Mouse (Mus musculus): ENCODE data around the gene Fance. TPM values are rescaled to one million over a fixed set of nuclear protein-coding genes. Genes with fewer than 3 reads are reported as not detected.

Gene Fance
- total and polyA plus RNA-seq, 2 experiments from 2014 or later: 13.8 to 14.1 TPM

- H3K27me3 ChIP-seq (ENCODE audit: control insufficient read depth, insufficient read depth, low read length): no peaks in the 10 kb centered on the region
- no peak overlapping the region for H3K4me2 ChIP-seq (ENCODE audit: low read depth, low read length)
- ATAC-seq (ENCODE audit: insufficient read depth, low read depth) (no peak), DNase-seq (ENCODE audit: low spot score) (no peak)
- H3K4me1 ChIP-seq (ENCODE audit: control insufficient read depth, insufficient read depth): no peaks in the 10 kb centered on the region
- WGBS: 57% methylated on average over 9 of the region's 9 CpGs
- H3K9ac ChIP-seq (replicated peaks; ENCODE audit: low read depth, low read length): no peak overlapping the region
- H3K9me3 ChIP-seq (replicated peaks; ENCODE audit: control insufficient read depth, low read length): no peaks in the 10 kb centered on the region
- H3K4me3 ChIP-seq (ENCODE audit: low read depth, low read length): no peak overlapping the region
- no peak for TF ChIP-seq CTCF (IDR thresholded peaks at IDR 0.05; ENCODE audit: low read depth)
- no peak for TF ChIP-seq EP300 (IDR thresholded peaks at IDR 0.05; ENCODE audit: low read depth)
- H3K36me3 ChIP-seq (replicated peaks; ENCODE audit: control insufficient read depth, insufficient read depth, low read length): peaks cover 33% of the 10 kb centered on the region
- no peak overlapping the region for H3K27ac ChIP-seq (ENCODE audit: low read depth)
Measured at GRCm38 (mm10) chr17:28300323-28300722, 13.0 kb upstream of the Fance start.

- no peaks in the 10 kb centered on the region for H3K4me1 ChIP-seq (ENCODE audit: control insufficient read depth, insufficient read depth)
- no peak overlapping the region for H3K4me2 ChIP-seq (ENCODE audit: low read depth, low read length)
- no peaks in the 10 kb centered on the region for H3K27me3 ChIP-seq (ENCODE audit: control insufficient read depth, insufficient read depth, low read length)
- no peak overlapping the region for H3K9ac ChIP-seq (replicated peaks; ENCODE audit: low read depth, low read length)
- peaks cover 33% of the 10 kb centered on the region for H3K36me3 ChIP-seq (replicated peaks; ENCODE audit: control insufficient read depth, insufficient read depth, low read length)
- no peak overlapping the region for H3K4me3 ChIP-seq (ENCODE audit: low read depth, low read length)
- TF ChIP-seq CTCF (IDR thresholded peaks at IDR 0.05; ENCODE audit: low read depth) (no peak), EP300 (IDR thresholded peaks at IDR 0.05; ENCODE audit: low read depth) (no peak)
- DNase-seq (ENCODE audit: low spot score): no peak
- no peaks in the 10 kb centered on the region for H3K9me3 ChIP-seq (replicated peaks; ENCODE audit: control insufficient read depth, low read length)
- no peak overlapping the region for H3K27ac ChIP-seq (ENCODE audit: low read depth)
- WGBS: 52% methylated on average over 3 of the region's 3 CpGs
- no peak for ATAC-seq (ENCODE audit: insufficient read depth, low read depth)
Measured at GRCm38 (mm10) chr17:28300850-28301249, 12.5 kb upstream of the Fance start.

- Histone ChIP-seq H3K4me1 (ENCODE audit: control insufficient read depth, insufficient read depth) (peaks cover 4% of the 10 kb centered on the region; the same call in 1 of the 2 replicates), H3K9me3 (replicated peaks; ENCODE audit: control insufficient read depth, low read length) (no peaks in the 10 kb centered on the region), H3K27ac (ENCODE audit: low read depth) (no peak overlapping the region), H3K9ac (replicated peaks; ENCODE audit: low read depth, low read length) (no peak overlapping the region), H3K4me2 (ENCODE audit: low read depth, low read length) (no peak overlapping the region), H3K4me3 (ENCODE audit: low read depth, low read length) (no peak overlapping the region), H3K27me3 (ENCODE audit: control insufficient read depth, insufficient read depth, low read length) (no peaks in the 10 kb centered on the region), H3K36me3 (replicated peaks; ENCODE audit: control insufficient read depth, insufficient read depth, low read length) (peaks cover 6% of the 10 kb centered on the region)
- ATAC-seq (ENCODE audit: insufficient read depth, low read depth) (no peak), DNase-seq (ENCODE audit: low spot score) (no peak)
- WGBS: 49% methylated on average over 10 of the region's 10 CpGs
- TF ChIP-seq CTCF (IDR thresholded peaks at IDR 0.05; ENCODE audit: low read depth) (no peak), EP300 (IDR thresholded peaks at IDR 0.05; ENCODE audit: low read depth) (no peak)
Measured at GRCm38 (mm10) chr17:28305172-28305571, 8.1 kb upstream of the Fance start.

GRCm38 (mm10) chr17:28308297-28309195, 4.8 kb upstream of the Fance start:
- Histone ChIP-seq H3K4me2 (ENCODE audit: low read depth, low read length) (peak overlapping the region; percentile 33), H3K27ac (ENCODE audit: low read depth) (no peak overlapping the region), H3K9me3 (replicated peaks; ENCODE audit: control insufficient read depth, low read length) (no peaks in the 10 kb centered on the region), H3K27me3 (ENCODE audit: control insufficient read depth, insufficient read depth, low read length) (no peaks in the 10 kb centered on the region), H3K4me1 (ENCODE audit: control insufficient read depth, insufficient read depth) (peaks cover 4% of the 10 kb centered on the region; the same call in 1 of the 2 replicates), H3K36me3 (replicated peaks; ENCODE audit: control insufficient read depth, insufficient read depth, low read length) (no peaks in the 10 kb centered on the region), H3K9ac (replicated peaks; ENCODE audit: low read depth, low read length) (0 out of 2 replicates have a peak overlapping the region, but pooled peaks have one; percentile 2), H3K4me3 (ENCODE audit: low read depth, low read length) (peak overlapping the region; percentile 0; the same call in 1 of the 2 replicates)
- TF ChIP-seq EP300 (IDR thresholded peaks at IDR 0.05; ENCODE audit: low read depth) (no peak), CTCF (IDR thresholded peaks at IDR 0.05; ENCODE audit: low read depth) (peak; percentile 93)
- whole genome bisulfite sequencing: 9% methylated on average over 18 of the region's 18 CpGs
- DNase-seq (ENCODE audit: low spot score): peak; percentile 86
- ATAC-seq (ENCODE audit: insufficient read depth, low read depth): 0 out of 2 replicates have a peak, but pooled peaks have one; percentile 5

- ATAC-seq (ENCODE audit: insufficient read depth, low read depth): no peak
- TF ChIP-seq EP300 (IDR thresholded peaks at IDR 0.05; ENCODE audit: low read depth) (no peak), CTCF (IDR thresholded peaks at IDR 0.05; ENCODE audit: low read depth) (no peak)
- no peaks in the 10 kb centered on the region for H3K9me3 ChIP-seq (replicated peaks; ENCODE audit: control insufficient read depth, low read length)
- H3K36me3 ChIP-seq (replicated peaks; ENCODE audit: control insufficient read depth, insufficient read depth, low read length): no peaks in the 10 kb centered on the region
- H3K27me3 ChIP-seq (ENCODE audit: control insufficient read depth, insufficient read depth, low read length): no peaks in the 10 kb centered on the region
- peaks cover 10% of the 10 kb centered on the region; the same call in 1 of the 2 replicates for H3K4me1 ChIP-seq (ENCODE audit: control insufficient read depth, insufficient read depth)
- H3K4me3 ChIP-seq (ENCODE audit: low read depth, low read length): no peak overlapping the region
- DNase-seq (ENCODE audit: low spot score): no peak
- no peak overlapping the region for H3K9ac ChIP-seq (replicated peaks; ENCODE audit: low read depth, low read length)
- H3K27ac ChIP-seq (ENCODE audit: low read depth): no peak overlapping the region
- H3K4me2 ChIP-seq (ENCODE audit: low read depth, low read length): no peak overlapping the region
- WGBS: 73% methylated on average over 3 of the region's 3 CpGs
Measured at GRCm38 (mm10) chr17:28310831-28311230, 2.5 kb upstream of the Fance start.
